Mouse (Mus musculus) limb, embryonic 14.5 days (tissue): Measurements from ENCODE around the gene Magea3. TPM values are rescaled to one million over a fixed set of nuclear protein-coding genes. Genes with fewer than 3 reads are reported as not detected.
"Not testable (repeated sequence)": the region's sequence is repeated elsewhere in the genome, so short reads cannot be mapped to it uniquely, and the experiment has no call there.

Experiments
- ATAC-seq: fragments of 200-750 bp; cut with Nextera tagmentation; 2 replicates; pipeline ENCODE4 v1.8.0; 2017; ENCODE audit warnings: low read depth, moderate number of reproducible peaks, moderate TSS enrichment; ENCODE audit not compliant: low FRiP score
- DNase-seq: peaks from one replicate; pipeline ENCODE4 v3.0.0-alpha.2; 2015; ENCODE audit warnings: low spot score
- H3K27ac ChIP-seq: fragments of 300-500 bp; sonication (generic); replicated peaks from 2 replicates; pipeline ENCODE4 v1.5.1; 2014; ENCODE audit warnings: low read depth, mild to moderate bottlenecking, low read length, moderate library complexity, mixed read lengths
- H3K27me3 ChIP-seq: fragments of 300-500 bp; sonication (generic); 2 replicates; pipeline ENCODE4 v1.6.1; 2014; ENCODE audit warnings: low read length, mixed read lengths; ENCODE audit not compliant: control insufficient read depth, insufficient read depth
- H3K36me3 ChIP-seq: fragments of 300-500 bp; sonication (generic); 2 replicates; pipeline ENCODE4 v1.6.1; 2014; ENCODE audit warnings: mild to moderate bottlenecking, low read length, moderate library complexity, mixed read lengths; ENCODE audit not compliant: control insufficient read depth, insufficient read depth
- H3K4me1 ChIP-seq: fragments of 300-500 bp; sonication (generic); 2 replicates; pipeline ENCODE4 v1.6.1; 2014; ENCODE audit warnings: antibody characterized with exemption, low read length, mixed read lengths; ENCODE audit not compliant: control insufficient read depth, insufficient read depth
- H3K4me2 ChIP-seq: fragments of 300-500 bp; sonication (generic); replicated peaks from 2 replicates; pipeline ENCODE4 v1.6.1; 2014; ENCODE audit warnings: low read depth, mild to moderate bottlenecking, low read length, moderate library complexity; ENCODE audit not compliant: severe bottlenecking
- H3K4me3 ChIP-seq: fragments of 300-500 bp; sonication (generic); replicated peaks from 2 replicates; pipeline ENCODE4 v1.5.1; 2014; ENCODE audit warnings: low read length
- H3K9ac ChIP-seq: fragments of 300-500 bp; sonication (generic); 2 replicates; pipeline ENCODE4 v1.6.1; 2014; ENCODE audit warnings: mild to moderate bottlenecking, low read depth, low read length, moderate library complexity; ENCODE audit not compliant: severe bottlenecking
- H3K9me3 ChIP-seq: fragments of 300-500 bp; sonication (generic); 2 replicates; pipeline ENCODE4 v1.6.1; 2016; ENCODE audit warnings: low read length; ENCODE audit not compliant: control insufficient read depth
- WGBS: fragments of 180-500 bp; shearing (Covaris S2); extraction: QIAGEN DNeasy Blood & Tissue Kit; methylation state at CpG from one replicate; pipeline ENCODE4 v1.1.7; 2014; 5-methylcytosine and 5-hydroxymethylcytosine counted together
- polyA plus RNA-seq, 2 experiments: library from polyadenylated mRNA; depleted of rRNA in 1 of 2; stranded (reverse) in 1 of 2; unstranded in 1 of 2; fragments of >200 nt; fragmentation: Nextera tagmentation in 1 of 2; extraction: Ambion mirVana in 1 of 2; gene quantifications; 2 replicates each; pipeline versions ENCODE4 v1.2.1 to v1.2.3; 2012 to 2014

Gene Magea3
- polyA plus RNA-seq (2012; rRNA removed): not detected in 2 replicates
- not detected in 2 replicates for polyA plus RNA-seq (2014; fragmentation: Nextera tagmentation; extraction: Ambion mirVana)

DNA sequence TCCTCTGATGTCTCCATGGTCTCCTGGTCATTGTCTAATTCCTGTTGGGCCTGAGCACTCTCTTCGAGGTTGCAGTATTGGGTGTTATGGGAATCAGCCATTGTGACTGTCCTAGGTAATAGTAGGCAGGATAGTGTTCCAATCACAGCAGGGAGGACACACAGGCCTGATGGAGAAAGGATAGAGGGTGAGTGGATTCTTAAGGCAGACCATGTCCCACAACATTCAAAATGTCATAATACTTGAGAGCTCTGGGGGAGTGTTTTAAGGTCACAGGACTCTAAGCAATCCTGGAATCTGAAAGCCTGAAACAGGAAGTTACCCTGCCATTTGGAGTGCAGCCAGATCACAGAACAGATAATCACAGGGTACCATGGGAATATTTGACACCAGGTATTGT lies at the start of gene Magea3:
Gene Magea3 (minus strand): TSS at position 101 of the 400 bp plus-strand sequence.
- not testable (repeated sequence) for H3K9me3 ChIP-seq, H3K9ac ChIP-seq, H3K4me2 ChIP-seq, H3K36me3 ChIP-seq, H3K27ac ChIP-seq, H3K27me3 ChIP-seq, H3K4me1 ChIP-seq, ATAC-seq, DNase-seq, H3K4me3 ChIP-seq
- WGBS: 56% methylated on average over 1 of the region's 1 CpGs

DNA sequence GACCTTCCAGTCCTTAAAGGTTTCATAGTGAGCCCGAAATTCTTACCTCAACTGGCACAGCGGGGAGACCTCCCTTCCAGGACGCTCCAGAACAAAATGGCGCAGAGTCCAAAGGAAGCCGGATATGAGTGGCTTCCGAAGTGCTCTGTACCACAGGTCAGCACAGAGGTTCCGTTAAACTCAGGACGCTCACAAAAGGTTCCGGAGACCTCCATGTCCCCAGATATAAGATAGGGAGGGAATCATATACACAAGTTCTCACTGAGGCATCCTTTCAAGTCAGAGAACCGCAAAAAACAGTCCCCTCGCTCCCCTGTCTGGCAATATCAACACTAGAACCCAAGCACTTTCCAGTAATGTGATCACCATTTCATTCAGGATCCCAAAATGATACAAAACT lies 46.4 kb upstream of the Magea3 start, which contains the start of gene Magea8:
Gene Magea8 (minus strand): TSS at position 101 of the 400 bp plus-strand sequence.
- not testable (repeated sequence) for H3K9ac ChIP-seq, H3K4me2 ChIP-seq, DNase-seq, H3K27ac ChIP-seq, H3K9me3 ChIP-seq, H3K4me1 ChIP-seq, H3K36me3 ChIP-seq, H3K27me3 ChIP-seq, H3K4me3 ChIP-seq, ATAC-seq
- WGBS: 84% methylated on average over 8 of the region's 11 CpGs

DNA sequence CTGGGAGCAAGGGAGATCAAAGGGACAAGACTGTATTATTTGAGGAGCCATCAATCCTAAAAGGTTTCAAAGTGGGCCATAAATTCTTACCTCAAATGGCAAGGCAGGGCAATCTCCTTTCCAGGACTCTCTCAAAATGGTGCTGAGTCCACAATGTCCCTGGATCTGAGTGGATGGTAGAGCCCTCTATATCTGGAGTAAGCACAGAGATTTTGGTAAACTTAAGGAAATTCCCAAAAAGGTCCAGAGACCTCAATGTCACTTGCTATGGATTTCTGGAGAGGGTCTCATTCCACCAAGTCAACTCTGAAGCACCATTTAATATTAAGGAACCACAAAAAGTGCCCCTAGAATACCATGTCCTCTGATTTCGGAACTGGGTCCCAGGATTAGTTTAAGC lies 13.4 kb downstream of the Magea3 start, which contains the start of gene Magea6:
Gene Magea6 (minus strand): TSS at position 101 of the 400 bp plus-strand sequence.
- not testable (repeated sequence) for H3K4me3 ChIP-seq, H3K9me3 ChIP-seq, H3K4me2 ChIP-seq, H3K9ac ChIP-seq, H3K27ac ChIP-seq, DNase-seq, H3K27me3 ChIP-seq, H3K4me1 ChIP-seq, ATAC-seq, H3K36me3 ChIP-seq
- 42% methylated on average over 1 of the region's 1 CpGs for WGBS

Other genes starting within 250 kb of the Magea3 start
- not detected in 2 replicates for gene Cldn34b1, start 59.2 kb downstream of the Magea3 start, polyA plus RNA-seq (2012; rRNA removed)
- gene Cldn34b1, start 59.2 kb downstream of the Magea3 start, polyA plus RNA-seq (2014; fragmentation: Nextera tagmentation; extraction: Ambion mirVana): not detected in 2 replicates
- not detected in 2 replicates for gene Magea6, start 13.5 kb downstream of the Magea3 start, polyA plus RNA-seq (2012; rRNA removed)
- not detected in 2 replicates for gene Magea6, start 13.5 kb downstream of the Magea3 start, polyA plus RNA-seq (2014; fragmentation: Nextera tagmentation; extraction: Ambion mirVana)
- not detected in 2 replicates for gene Magea8, start 46.3 kb upstream of the Magea3 start, polyA plus RNA-seq (2012; rRNA removed)
- gene Magea8, start 46.3 kb upstream of the Magea3 start, polyA plus RNA-seq (2014; fragmentation: Nextera tagmentation; extraction: Ambion mirVana): not detected in 2 replicates
- not detected in 2 replicates for gene Magea5, start 113.6 kb upstream of the Magea3 start, polyA plus RNA-seq (2012; rRNA removed)
- not detected in 2 replicates for gene Magea5, start 113.6 kb upstream of the Magea3 start, polyA plus RNA-seq (2014; fragmentation: Nextera tagmentation; extraction: Ambion mirVana)
- not detected in 2 replicates for gene Magea1, start 140.3 kb upstream of the Magea3 start, polyA plus RNA-seq (2012; rRNA removed)
- gene Magea1, start 140.3 kb upstream of the Magea3 start, polyA plus RNA-seq (2014; fragmentation: Nextera tagmentation; extraction: Ambion mirVana): not detected in 2 replicates
- not detected in 2 replicates for gene Magea2, start 144.2 kb upstream of the Magea3 start, polyA plus RNA-seq (2012; rRNA removed)
- gene Magea2, start 144.2 kb upstream of the Magea3 start, polyA plus RNA-seq (2014; fragmentation: Nextera tagmentation; extraction: Ambion mirVana): not detected in 2 replicates
- not detected in 2 replicates for gene Cldn34b2, start 178.9 kb upstream of the Magea3 start, polyA plus RNA-seq (2012; rRNA removed)
- not detected in 2 replicates for gene Cldn34b2, start 178.9 kb upstream of the Magea3 start, polyA plus RNA-seq (2014; fragmentation: Nextera tagmentation; extraction: Ambion mirVana)